Comparison of ENCODE assay signal across 8 mouse cellular contexts in genomic region chr3:109123531-109123981, GRCm38 (mm10). TPM values are rescaled to one million over a fixed set of nuclear protein-coding genes. Genes with fewer than 3 reads are reported as not detected.
DNase-seq lines count a peak whose midpoint lies in the region; ATAC-seq and TF ChIP-seq lines count a peak whose summit lies in the region.

No protein-coding gene starts in this region.

- no peak for TF ChIP-seq EP300 in heart, postnatal 0 days (IDR thresholded peaks at IDR 0.05; ENCODE audit: low read depth)

- H3K4me2 ChIP-seq in heart, postnatal 0 days (ENCODE audit: low read depth, low read length): peak overlapping the region; percentile 76

- H3K4me1 ChIP-seq in heart, postnatal 0 days (ENCODE audit: control insufficient read depth, insufficient read depth): peaks cover 7% of the 10 kb centered on the region; the same call in 1 of the 2 replicates
- peaks cover 58% of the 10 kb centered on the region for H3K4me1 ChIP-seq in megakaryocyte, embryonic 14.5 days

- H3K9me3 ChIP-seq in heart, postnatal 0 days (replicated peaks; ENCODE audit: control insufficient read depth, low read length): no peaks in the 10 kb centered on the region
- peaks cover 8% of the 10 kb centered on the region for H3K9me3 ChIP-seq in megakaryocyte, embryonic 14.5 days

- peak overlapping the region; percentile 86 for H3K27ac ChIP-seq in layer of hippocampus, adult 2 months
- peak overlapping the region; percentile 89 for H3K27ac ChIP-seq in heart, postnatal 0 days (ENCODE audit: low read depth)

- no peaks in the 10 kb centered on the region for H3K27me3 ChIP-seq in heart, postnatal 0 days (ENCODE audit: control insufficient read depth, insufficient read depth, low read length)
- H3K27me3 ChIP-seq in megakaryocyte, embryonic 14.5 days (replicated peaks): no peaks in the 10 kb centered on the region

- TF ChIP-seq CTCF in layer of hippocampus, adult 2 months (conservative IDR thresholded peaks at IDR 0.05): no peak
- no peak for TF ChIP-seq CTCF in heart, postnatal 0 days (IDR thresholded peaks at IDR 0.05; ENCODE audit: low read depth)

- 1% methylated on average over 8 of the region's 8 CpGs for whole genome bisulfite sequencing in heart, postnatal 0 days

- peak overlapping the region; percentile 79 for H3K4me3 ChIP-seq in layer of hippocampus, adult 2 months
- peak overlapping the region; percentile 74 for H3K4me3 ChIP-seq in heart, postnatal 0 days (ENCODE audit: low read depth, low read length)
- H3K4me3 ChIP-seq in megakaryocyte, embryonic 14.5 days (replicated peaks): peak overlapping the region; percentile 96

- no peak for DNase-seq in layer of hippocampus, adult 2 months (ENCODE audit: low spot score in 2 of 2)
- no peak for DNase-seq in layer of hippocampus, postnatal 14 days (ENCODE audit: low spot score in 2 of 2)
- DNase-seq in heart, postnatal 0 days (ENCODE audit: low spot score): peak; percentile 54
- peak; percentile 55 for DNase-seq in kidney, postnatal 14 days
- peak; percentile 8 to 28 for DNase-seq in spleen, postnatal 36 days (ENCODE audit: low spot score in 2 of 2)
- no peak for DNase-seq in right cerebral cortex, adult 2 months (ENCODE audit: low spot score in 2 of 2)

- ATAC-seq in erythroid progenitor cell, adult 5-6 weeks (replicated peaks; ENCODE audit: low FRiP score, poor library complexity, severe bottlenecking): peak; percentile 79
- no peak for ATAC-seq in heart, postnatal 0 days (ENCODE audit: insufficient read depth, low read depth)

- H3K9ac ChIP-seq in heart, postnatal 0 days (replicated peaks; ENCODE audit: low read depth, low read length): peak overlapping the region; percentile 89

- no peaks in the 10 kb centered on the region for H3K36me3 ChIP-seq in heart, postnatal 0 days (replicated peaks; ENCODE audit: control insufficient read depth, insufficient read depth, low read length)
- H3K36me3 ChIP-seq in megakaryocyte, embryonic 14.5 days (replicated peaks; ENCODE audit: low read length): peaks cover 28% of the 10 kb centered on the region

RNA-seq across cellular contexts. Expression of gene Slc25a24, which starts 0.6 kb away (rescaled TPM):
- 1 to 10 TPM; 3.3 to 4.0 TPM for total RNA-seq in layer of hippocampus, adult 2 months (2021)
- total RNA-seq in layer of hippocampus, postnatal 14 days (2021): 1 to 10 TPM; 4.1 to 4.3 TPM
- 29.2 and 34.4 TPM in 2 replicates for total RNA-seq in erythroid progenitor cell, adult 5-6 weeks (2015; ENCODE audit: low replicate concordance)
- total RNA-seq in erythroid progenitor cell, adult 5-6 weeks (2017; ENCODE audit: low replicate concordance): 33.4 and 46.1 TPM in 2 replicates
- 12.0 and 25.0 TPM in 2 replicates for total RNA-seq in heart, postnatal 0 days (2014; rRNA removed; ENCODE audit: low replicate concordance)
- polyA plus RNA-seq in heart, postnatal 0 days (2015; fragmentation: Nextera tagmentation; extraction: Ambion mirVana): 9.8 and 11.1 TPM in 2 replicates
- polyA plus RNA-seq in megakaryocyte, embryonic 14.5 days (2012; ENCODE audit: insufficient read depth, low replicate concordance): 6.3 and 10.0 TPM in 2 replicates

RNA-seq across cellular contexts. Expression of gene Slc25a54, which starts 43.3 kb away (rescaled TPM):
- not detected for total RNA-seq in layer of hippocampus, adult 2 months (2021)
- not detected for total RNA-seq in layer of hippocampus, postnatal 14 days (2021)
- not detected in 2 replicates for total RNA-seq in erythroid progenitor cell, adult 5-6 weeks (2015; ENCODE audit: low replicate concordance)
- not detected in 2 replicates for total RNA-seq in erythroid progenitor cell, adult 5-6 weeks (2017; ENCODE audit: low replicate concordance)
- total RNA-seq in heart, postnatal 0 days (2014; rRNA removed; ENCODE audit: low replicate concordance): not detected in 2 replicates
- polyA plus RNA-seq in heart, postnatal 0 days (2015; fragmentation: Nextera tagmentation; extraction: Ambion mirVana): not detected in 2 replicates
- polyA plus RNA-seq in megakaryocyte, embryonic 14.5 days (2012; ENCODE audit: insufficient read depth, low replicate concordance): not detected in 2 replicates

Comparison
In these comparisons a context has a peak if more than half of its experiments do, and no peak if none do; other contexts are left out.
1. DNase-seq: peak in heart, postnatal 0 days (single experiment), kidney, postnatal 14 days (single experiment) and spleen, postnatal 36 days (2 of 2); none in layer of hippocampus, adult 2 months (0 of 2), layer of hippocampus, postnatal 14 days (0 of 2) and right cerebral cortex, adult 2 months (0 of 2).
2. Peak in every context shown above with its lines, with median percentiles within 50 percentile points of each other: H3K4me3 ChIP-seq.